Mouse (Mus musculus) heart, embryonic 13.5 days (tissue): ENCODE results near the gene Pyy. TPM values are rescaled to one million over a fixed set of nuclear protein-coding genes. Genes with fewer than 3 reads are reported as not detected.
A peak's percentile ranks its signal among the peaks of the same experiment; 100 is the strongest.

ENCODE experiments used
- ATAC-seq: fragments of 200-750 bp; cut with Nextera tagmentation; 2 replicates; pipeline ENCODE4 v1.8.0; 2017; ENCODE audit warnings: moderate TSS enrichment; ENCODE audit not compliant: insufficient number of reproducible peaks, low FRiP score, low TSS enrichment; ENCODE audit errors: extremely low read depth
- H3K27ac ChIP-seq: fragments of 300-500 bp; sonication (generic); replicated peaks from 2 replicates; pipeline ENCODE4 v1.5.1; 2015; ENCODE audit warnings: moderate library complexity, mild to moderate bottlenecking, inconsistent platforms
- H3K27me3 ChIP-seq: fragments of 300-500 bp; sonication (generic); replicated peaks from 2 replicates; pipeline ENCODE4 v1.6.1; 2015; ENCODE audit warnings: mild to moderate bottlenecking, inconsistent platforms
- H3K36me3 ChIP-seq: fragments of 300-500 bp; sonication (generic); 2 replicates; pipeline ENCODE4 v1.6.1; 2015; ENCODE audit warnings: mild to moderate bottlenecking, inconsistent platforms
- H3K4me1 ChIP-seq: fragments of 300-500 bp; sonication (generic); 2 replicates; pipeline ENCODE4 v1.6.1; 2015; ENCODE audit warnings: inconsistent platforms
- H3K4me2 ChIP-seq: fragments of 300-500 bp; sonication (generic); 2 replicates; pipeline ENCODE4 v1.6.1; 2015; ENCODE audit warnings: inconsistent platforms, mild to moderate bottlenecking, moderate library complexity
- H3K4me3 ChIP-seq: fragments of 300-500 bp; sonication (generic); 2 replicates; pipeline ENCODE4 v1.5.1; 2015; ENCODE audit warnings: moderate library complexity, mild to moderate bottlenecking, inconsistent platforms
- H3K9ac ChIP-seq: fragments of 300-500 bp; sonication (generic); 2 replicates; pipeline ENCODE4 v1.6.1; 2015; ENCODE audit warnings: inconsistent platforms, mild to moderate bottlenecking, moderate library complexity
- H3K9me3 ChIP-seq: fragments of 300-500 bp; sonication (generic); 2 replicates; pipeline ENCODE4 v1.6.1; 2016; ENCODE audit warnings: inconsistent platforms
- WGBS: fragments of 180-500 bp; shearing (Covaris S2); methylation state at CpG from one replicate; pipeline ENCODE4 v1.1.7; 2015; ENCODE audit warnings: mixed read lengths; 5-methylcytosine and 5-hydroxymethylcytosine counted together
- polyA plus RNA-seq: library from polyadenylated mRNA; unstranded; fragments of >200 nt; fragmentation: Nextera tagmentation; extraction: Ambion mirVana; gene quantifications from 2 replicates; pipeline ENCODE4 v1.2.1, GENCODE M21; 2015

Pyy gene
- polyA plus RNA-seq, 1 experiment from 2014 or later, result not detected

DNA sequence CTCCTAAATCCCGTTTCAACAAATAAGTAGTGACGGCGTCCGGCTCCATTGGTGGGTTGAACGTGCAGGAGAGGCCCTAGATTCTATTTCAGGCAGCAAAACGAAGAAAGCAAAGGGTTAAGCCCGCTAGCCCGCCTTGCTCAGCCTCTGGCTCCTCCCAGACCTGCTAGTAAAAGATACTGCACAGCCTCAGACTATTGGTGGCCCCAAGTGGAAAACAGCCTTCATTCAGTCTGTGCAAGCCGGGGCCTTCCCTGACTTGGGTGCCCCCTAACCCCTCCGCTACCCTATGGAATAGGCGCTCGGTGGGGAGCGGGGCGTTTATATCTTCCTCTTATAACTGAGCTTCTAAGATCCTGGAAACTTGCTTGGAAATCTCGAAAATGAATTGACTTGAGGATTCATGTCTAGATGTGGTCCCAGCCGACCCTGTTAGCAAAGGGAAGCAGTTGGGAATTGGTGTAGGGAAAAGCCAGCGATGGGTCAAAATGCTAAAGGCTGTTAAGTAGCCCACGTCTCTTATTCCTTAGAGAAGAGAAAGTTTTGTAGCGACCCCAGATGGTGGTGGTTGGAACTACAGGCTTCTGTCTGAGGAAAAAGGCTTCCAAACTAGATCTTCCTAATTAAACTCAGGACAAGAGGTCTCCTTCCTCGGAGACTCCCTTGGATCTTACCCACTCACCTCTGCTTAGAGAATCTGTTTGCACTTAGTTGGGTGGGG is 18.4 kb downstream of the Pyy start:
- no peaks in the 10 kb centered on the region for H3K27me3 ChIP-seq
- no peaks in the 10 kb centered on the region for H3K9me3 ChIP-seq
- peaks cover 5% of the 10 kb centered on the region for H3K36me3 ChIP-seq
- H3K9ac ChIP-seq, result peak overlapping the region; percentile 88
- H3K4me1 ChIP-seq, result peaks cover 29% of the 10 kb centered on the region
- H3K4me2 ChIP-seq, result peak overlapping the region; percentile 97
- under 1% methylated on average over 20 of the region's 20 CpGs for WGBS
- peak; percentile 43; the same call in 1 of the 2 replicates for ATAC-seq
- H3K27ac ChIP-seq, result peak overlapping the region; percentile 89
- H3K4me3 ChIP-seq, result peak overlapping the region; percentile 83

DNA sequence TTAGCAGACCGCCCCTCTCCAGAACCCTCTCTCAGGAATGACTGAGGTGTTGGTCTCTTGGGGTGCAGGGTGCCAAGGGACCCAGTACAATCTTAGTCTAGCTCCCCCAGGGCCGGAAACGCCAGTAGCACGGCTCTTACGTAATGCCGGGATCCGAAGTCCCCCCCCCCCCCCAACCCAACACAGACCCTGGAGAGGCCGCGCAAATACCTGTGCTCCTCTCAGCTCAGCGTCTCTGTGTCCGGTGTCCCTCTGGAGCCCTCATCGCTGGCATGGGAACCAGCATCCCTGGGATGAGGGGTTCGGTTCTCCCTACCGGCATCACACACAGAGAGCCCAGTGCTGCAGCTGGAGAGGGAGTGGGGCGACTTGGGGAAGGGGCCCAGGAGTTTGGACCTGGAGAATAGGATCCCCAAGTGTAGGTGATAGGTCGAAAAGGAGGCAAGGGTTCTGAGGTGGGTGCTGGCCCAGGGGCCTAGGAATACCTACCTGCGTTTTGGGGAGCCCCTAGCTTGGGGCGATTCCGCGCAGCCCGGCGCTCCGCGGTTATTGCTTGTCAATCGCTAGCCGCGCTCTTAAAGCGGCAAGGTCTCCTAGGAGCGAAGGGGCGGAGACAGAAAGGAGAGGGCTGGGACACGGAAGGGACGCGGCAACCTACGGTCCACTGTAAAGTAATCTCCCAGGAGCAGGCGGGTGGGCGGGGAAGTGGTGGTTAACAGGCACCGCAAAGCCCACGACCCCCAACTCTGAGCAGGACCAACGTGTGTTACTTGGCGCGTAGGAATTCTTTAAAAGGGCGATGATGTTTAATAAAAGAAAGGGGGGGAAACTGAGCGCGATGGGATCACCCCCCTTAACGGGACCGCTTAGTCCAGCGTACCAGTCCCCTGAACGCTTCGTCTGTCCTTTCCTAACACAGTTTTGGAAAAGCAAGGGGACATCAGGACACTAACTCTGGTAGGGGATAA is 19.4 kb downstream of the Pyy start, which contains the start of gene Mpp2:
Gene Mpp2 (minus strand): TSS at position 585 of the 968 bp plus-strand sequence.
- peak within 1 kb of the TSS; percentile 88 for H3K9ac ChIP-seq
- no peaks in the 10 kb centered on the region for H3K27me3 ChIP-seq
- H3K4me2 ChIP-seq, result peak within 1 kb of the TSS; percentile 97
- H3K4me1 ChIP-seq, result peaks cover 25% of the 10 kb centered on the region
- no peaks in the 10 kb centered on the region for H3K9me3 ChIP-seq
- peaks cover 10% of the 10 kb centered on the region for H3K36me3 ChIP-seq
- H3K27ac ChIP-seq, result peak within 1 kb of the TSS; percentile 89
- H3K4me3 ChIP-seq, result peak within 1 kb of the TSS; percentile 83
- under 1% methylated on average over 49 of the region's 49 CpGs for WGBS
- peak; percentile 57; the same call in 1 of the 2 replicates for ATAC-seq

DNA sequence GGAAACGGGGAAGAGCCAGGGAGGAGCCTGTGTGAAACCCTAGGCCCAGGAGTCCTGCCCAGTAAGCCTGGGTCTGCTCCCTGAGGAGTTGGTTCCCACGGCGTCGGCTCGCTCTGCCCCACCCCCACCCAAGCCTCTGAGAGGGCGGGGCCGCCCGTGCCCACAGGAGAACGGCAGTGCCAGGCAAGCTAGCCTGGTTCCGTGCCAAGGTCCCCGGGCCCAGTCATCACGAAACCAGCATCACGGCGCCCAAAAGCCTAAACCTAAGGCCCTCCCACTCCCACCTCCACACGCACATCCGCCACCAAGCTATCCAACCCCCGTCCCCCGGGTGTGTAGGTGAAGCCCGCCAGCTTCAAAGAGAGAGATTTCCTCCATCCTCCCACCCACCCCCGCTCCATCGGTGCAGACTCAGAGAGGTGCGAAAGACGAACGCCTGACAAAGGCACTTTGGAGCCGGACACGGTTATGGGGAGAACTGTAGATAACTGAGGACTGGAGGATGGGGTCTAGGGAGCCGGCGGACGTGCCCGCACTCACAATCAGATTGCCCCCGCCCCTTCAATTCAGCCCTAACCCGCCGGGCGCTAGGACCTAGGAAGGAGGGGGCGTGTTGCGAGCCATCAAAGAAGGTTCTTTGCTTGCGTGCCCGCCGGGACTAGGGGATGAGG is 20.4 kb downstream of the Pyy start:
- Histone ChIP-seq H3K36me3 (peaks cover 10% of the 10 kb centered on the region), H3K27me3 (no peaks in the 10 kb centered on the region), H3K9me3 (no peaks in the 10 kb centered on the region), H3K4me2 (peak overlapping the region; percentile 97), H3K9ac (peak overlapping the region; percentile 88), H3K4me1 (peaks cover 35% of the 10 kb centered on the region), H3K4me3 (peak overlapping the region; percentile 83), H3K27ac (peak overlapping the region; percentile 89)
- ATAC-seq, result peak; percentile 52
- under 1% methylated on average over 39 of the region's 39 CpGs for WGBS

DNA sequence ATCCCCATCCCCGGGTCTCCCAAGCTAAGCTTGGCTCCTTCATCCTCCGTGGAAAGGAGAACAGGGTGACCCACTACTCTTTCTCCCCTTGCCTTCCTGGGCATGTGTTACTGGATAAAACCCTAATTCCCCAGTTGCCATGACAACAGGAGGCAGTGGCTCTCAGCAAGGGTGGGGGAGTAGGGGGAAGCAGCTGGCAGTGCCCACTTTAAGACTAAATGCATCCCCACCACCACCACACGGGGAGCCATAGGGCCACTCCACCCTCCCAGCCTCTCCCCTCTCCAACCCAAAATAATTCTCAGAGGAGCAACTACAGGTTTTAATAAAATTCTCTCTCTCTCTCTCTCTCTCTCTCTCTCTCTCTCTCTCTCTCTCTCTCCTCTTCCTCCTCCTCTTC is 21.3 kb downstream of the Pyy start:
- H3K27ac ChIP-seq, result peak overlapping the region; percentile 89; the same call in 1 of the 2 replicates
- ATAC-seq, result no peak
- H3K9ac ChIP-seq, result peak overlapping the region; percentile 88
- no peaks in the 10 kb centered on the region for H3K27me3 ChIP-seq
- no peaks in the 10 kb centered on the region for H3K9me3 ChIP-seq
- H3K36me3 ChIP-seq, result peaks cover 10% of the 10 kb centered on the region
- H3K4me1 ChIP-seq, result peaks cover 40% of the 10 kb centered on the region
- H3K4me2 ChIP-seq, result peak overlapping the region; percentile 97
- WGBS, result 21% methylated on average over 3 of the region's 3 CpGs
- H3K4me3 ChIP-seq, result peak overlapping the region; percentile 83

DNA sequence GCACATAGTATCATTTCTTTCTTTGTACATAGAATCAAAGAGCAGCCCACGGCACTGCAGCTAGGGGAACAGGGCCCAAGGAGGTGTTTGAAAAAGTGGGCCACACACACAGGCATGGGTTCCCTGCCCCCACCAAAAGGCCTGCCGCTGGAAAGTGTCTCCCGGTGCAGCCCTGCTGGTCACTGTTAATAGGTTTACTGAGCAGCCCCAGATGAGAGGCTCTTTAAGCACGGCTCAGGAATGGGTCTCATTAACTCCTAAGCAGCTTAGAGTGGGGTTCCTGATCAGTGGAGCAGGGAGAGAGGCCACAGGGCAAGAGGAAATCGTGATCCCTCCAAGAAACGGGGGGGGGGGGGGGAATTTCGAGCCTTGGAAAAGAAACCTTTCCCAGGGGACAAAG is 23.5 kb downstream of the Pyy start:
- Histone ChIP-seq H3K27me3 (peaks cover 4% of the 10 kb centered on the region; the same call in 1 of the 2 replicates), H3K9me3 (no peaks in the 10 kb centered on the region), H3K4me2 (no peak overlapping the region), H3K27ac (no peak overlapping the region), H3K4me3 (no peak overlapping the region), H3K4me1 (peaks cover 32% of the 10 kb centered on the region), H3K36me3 (peaks cover 17% of the 10 kb centered on the region), H3K9ac (no peak overlapping the region)
- WGBS, result 62% methylated on average over 7 of the region's 7 CpGs
- no peak for ATAC-seq

DNA sequence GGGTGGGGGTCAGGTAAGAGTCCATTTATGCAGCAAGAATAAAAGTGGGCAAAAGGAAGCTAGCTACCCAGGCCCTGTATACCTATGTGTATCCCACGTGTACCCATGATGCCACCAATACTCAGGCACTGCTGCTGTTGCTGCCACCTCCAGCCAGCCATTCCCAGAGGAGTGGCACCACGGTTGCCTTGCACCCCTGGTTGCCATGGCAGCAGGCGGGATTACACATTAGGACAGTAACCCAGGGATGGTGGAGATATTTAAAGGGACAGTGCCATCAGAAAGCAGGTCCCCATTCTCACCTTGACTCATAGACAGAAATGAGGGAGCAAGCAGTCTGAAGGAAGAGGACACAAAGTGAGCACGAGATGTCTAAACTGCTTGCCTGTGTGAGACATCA is 24.4 kb downstream of the Pyy start:
- no peak overlapping the region for H3K4me3 ChIP-seq
- no peak for ATAC-seq
- no peak overlapping the region for H3K27ac ChIP-seq
- no peak overlapping the region for H3K4me2 ChIP-seq
- no peak overlapping the region for H3K9ac ChIP-seq
- H3K36me3 ChIP-seq, result peaks cover 26% of the 10 kb centered on the region
- peaks cover 30% of the 10 kb centered on the region for H3K4me1 ChIP-seq
- H3K9me3 ChIP-seq, result no peaks in the 10 kb centered on the region
- peaks cover 4% of the 10 kb centered on the region; the same call in 1 of the 2 replicates for H3K27me3 ChIP-seq
- WGBS, result 58% methylated on average over 4 of the region's 4 CpGs

DNA sequence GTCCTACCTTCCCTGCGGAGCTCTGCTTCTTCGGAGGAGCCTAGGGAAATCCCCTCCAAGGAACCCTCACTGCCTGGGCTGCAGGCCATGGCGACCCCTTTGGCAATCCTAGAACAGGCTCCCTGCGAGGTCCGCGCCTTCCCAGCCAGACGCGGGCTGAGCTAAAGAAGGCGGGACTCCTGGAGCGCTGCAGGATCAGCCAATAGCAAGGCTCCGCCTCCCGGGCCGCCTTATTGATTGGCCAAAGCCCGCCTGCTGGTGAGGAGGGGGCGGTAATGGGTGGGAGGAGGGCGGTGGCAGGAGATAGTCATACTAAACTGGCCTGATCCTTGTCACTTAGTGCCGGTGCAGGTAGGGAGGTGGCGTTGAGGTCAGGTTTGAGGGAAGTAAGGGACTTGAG is 25.3 kb downstream of the Pyy start:
- peak overlapping the region; percentile 80 for H3K9ac ChIP-seq
- no peaks in the 10 kb centered on the region for H3K9me3 ChIP-seq
- peaks cover 30% of the 10 kb centered on the region for H3K4me1 ChIP-seq
- peak overlapping the region; percentile 84 for H3K4me2 ChIP-seq
- H3K27me3 ChIP-seq, result peaks cover 4% of the 10 kb centered on the region; the same call in 1 of the 2 replicates
- H3K4me3 ChIP-seq, result peak overlapping the region; percentile 50
- peak; percentile 53; the same call in 1 of the 2 replicates for ATAC-seq
- 2% methylated on average over 18 of the region's 18 CpGs for WGBS
- H3K27ac ChIP-seq, result no peak overlapping the region
- peaks cover 33% of the 10 kb centered on the region for H3K36me3 ChIP-seq

DNA sequence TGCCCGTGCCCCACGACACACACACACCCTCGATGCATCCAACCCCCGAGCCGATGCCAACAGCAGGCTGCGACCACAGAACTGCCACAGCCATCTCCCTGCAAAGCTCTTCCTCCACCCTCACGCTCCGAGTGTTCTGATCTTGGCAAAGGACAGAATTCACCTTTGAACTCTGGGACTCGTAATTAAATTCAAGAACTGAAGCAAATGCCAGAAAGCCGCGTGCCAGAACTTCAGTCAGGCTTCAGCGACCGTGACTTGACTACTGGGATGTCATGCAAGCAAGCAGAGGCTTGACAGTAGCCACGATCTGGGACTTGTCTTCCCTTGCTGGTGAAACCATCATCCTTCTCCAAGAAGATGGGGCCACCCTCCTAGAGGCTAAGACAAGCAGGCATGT is 33.9 kb downstream of the Pyy start:
- Histone ChIP-seq H3K4me3 (no peak overlapping the region), H3K36me3 (peaks cover 38% of the 10 kb centered on the region; the same call in 1 of the 2 replicates), H3K9ac (no peak overlapping the region), H3K27me3 (no peaks in the 10 kb centered on the region), H3K27ac (no peak overlapping the region), H3K4me1 (peaks cover 11% of the 10 kb centered on the region), H3K4me2 (no peak overlapping the region), H3K9me3 (no peaks in the 10 kb centered on the region)
- 86% methylated on average over 14 of the region's 14 CpGs for WGBS
- ATAC-seq, result no peak

DNA sequence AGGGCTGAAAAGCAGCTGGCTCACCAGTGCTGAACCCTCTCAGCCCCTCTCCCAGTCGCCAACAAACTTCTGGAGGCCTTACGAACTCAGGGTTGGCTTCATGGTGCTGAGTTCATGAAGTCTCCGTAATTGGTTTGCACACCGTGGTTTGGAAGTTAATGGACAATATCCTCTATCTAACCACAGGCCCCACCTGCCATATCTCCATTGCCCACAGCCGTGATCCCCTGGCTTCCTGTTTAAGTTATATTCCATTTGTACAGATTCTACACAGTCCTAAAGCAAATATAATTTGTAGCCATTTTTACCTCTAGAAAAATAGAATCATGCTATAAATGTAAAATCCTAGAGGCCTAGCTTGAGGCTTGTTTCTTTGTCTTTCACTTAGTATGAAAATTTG is 34.9 kb downstream of the Pyy start:
- Histone ChIP-seq H3K4me2 (no peak overlapping the region), H3K4me1 (peaks cover 11% of the 10 kb centered on the region), H3K27ac (no peak overlapping the region), H3K4me3 (no peak overlapping the region), H3K9ac (no peak overlapping the region), H3K27me3 (no peaks in the 10 kb centered on the region), H3K9me3 (no peaks in the 10 kb centered on the region), H3K36me3 (peaks cover 30% of the 10 kb centered on the region; the same call in 1 of the 2 replicates)
- no peak for ATAC-seq
- WGBS, result 68% methylated on average over 5 of the region's 5 CpGs

DNA sequence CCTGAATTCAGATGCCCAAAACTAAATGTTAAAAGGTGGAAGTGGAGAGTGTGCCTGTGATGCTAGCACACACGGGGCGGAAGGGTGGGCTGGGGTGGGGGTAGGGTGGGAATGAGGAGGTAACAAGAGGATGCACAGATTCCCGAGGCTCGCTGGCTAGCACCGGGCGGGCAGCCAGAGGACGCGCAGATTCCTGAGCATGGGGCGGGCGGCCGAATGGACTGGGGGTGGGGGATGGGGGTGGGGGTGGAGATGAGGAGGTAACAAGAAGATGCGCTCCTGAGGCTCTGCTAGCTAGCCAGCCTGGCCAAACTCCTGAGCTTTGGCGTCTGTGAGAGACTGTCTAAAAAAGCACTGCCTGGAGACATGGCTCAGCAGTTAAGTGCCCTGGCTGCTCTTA is 37.2 kb downstream of the Pyy start:
- Histone ChIP-seq H3K9ac (peak overlapping the region; percentile 42), H3K36me3 (peaks cover 15% of the 10 kb centered on the region; the same call in 1 of the 2 replicates), H3K9me3 (no peaks in the 10 kb centered on the region), H3K27me3 (no peaks in the 10 kb centered on the region), H3K4me1 (peaks cover 11% of the 10 kb centered on the region), H3K4me2 (peak overlapping the region; percentile 64), H3K4me3 (peak overlapping the region; percentile 20; the same call in 1 of the 2 replicates), H3K27ac (no peak overlapping the region)
- WGBS, result 4% methylated on average over 13 of the region's 13 CpGs
- ATAC-seq, result no peak
